Mouse (Mus musculus) stomach, postnatal 0 days (tissue): Measurements from ENCODE around the gene Wnt6.

ENCODE experiments used
- CTCF ChIP-seq: IDR thresholded peaks from 2 replicates; pipeline ENCODE4 v1.5.1; 2016; ENCODE audit warnings: antibody characterized with exemption, low read depth, mild to moderate bottlenecking, moderate library complexity
- EP300 ChIP-seq: optimal IDR thresholded peaks from 2 replicates; pipeline ENCODE3; 2016; ENCODE audit warnings: antibody characterized with exemption

DNA sequence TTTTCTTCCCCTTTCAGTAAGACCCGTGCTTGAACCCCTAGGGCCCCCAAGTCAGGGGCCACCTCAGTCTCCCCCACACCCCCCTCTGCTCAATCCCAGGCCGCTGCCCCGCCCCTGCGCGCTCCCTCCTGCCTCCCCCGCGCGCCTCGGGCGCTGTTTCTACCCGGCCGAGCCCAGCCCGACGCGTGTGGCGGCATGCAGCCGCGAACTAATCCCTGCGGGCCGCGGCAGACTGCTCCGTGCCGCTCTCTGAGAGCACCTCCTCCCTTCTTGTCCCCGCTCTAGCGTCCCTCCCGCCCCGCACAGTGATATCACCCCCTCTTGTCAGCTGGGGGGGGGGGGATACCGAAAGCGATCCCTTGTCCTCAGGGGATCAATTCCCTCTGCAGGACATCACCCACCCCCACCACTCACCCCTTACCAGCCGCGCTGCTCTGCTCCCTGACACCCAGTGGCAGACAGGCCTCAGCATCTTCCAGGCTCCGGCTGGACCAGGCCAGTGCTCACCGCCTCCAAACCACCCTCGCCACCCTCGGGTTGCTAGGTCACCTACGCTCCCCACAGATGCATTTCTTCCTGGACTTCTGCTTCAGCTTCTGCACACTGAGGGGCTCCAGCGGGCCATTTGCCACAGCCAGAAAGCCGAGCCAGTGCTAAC, 22.9 kb downstream of the Wnt6 start:
- TF ChIP-seq CTCF (no peak), EP300 (no peak)
